Mouse (Mus musculus) E14TG2a.4 (cell line): ENCODE data around the gene Hoxa4.

Experiments
- CTCF ChIP-seq: conservative IDR thresholded peaks from 2 replicates; pipeline ENCODE4 v1.5.1; 2014; ENCODE audit warnings: low read length
- POU5F1 ChIP-seq: IDR thresholded peaks from 2 replicates; pipeline ENCODE4 v1.6.1; 2014; ENCODE audit warnings: low read length, borderline replicate concordance

DNA sequence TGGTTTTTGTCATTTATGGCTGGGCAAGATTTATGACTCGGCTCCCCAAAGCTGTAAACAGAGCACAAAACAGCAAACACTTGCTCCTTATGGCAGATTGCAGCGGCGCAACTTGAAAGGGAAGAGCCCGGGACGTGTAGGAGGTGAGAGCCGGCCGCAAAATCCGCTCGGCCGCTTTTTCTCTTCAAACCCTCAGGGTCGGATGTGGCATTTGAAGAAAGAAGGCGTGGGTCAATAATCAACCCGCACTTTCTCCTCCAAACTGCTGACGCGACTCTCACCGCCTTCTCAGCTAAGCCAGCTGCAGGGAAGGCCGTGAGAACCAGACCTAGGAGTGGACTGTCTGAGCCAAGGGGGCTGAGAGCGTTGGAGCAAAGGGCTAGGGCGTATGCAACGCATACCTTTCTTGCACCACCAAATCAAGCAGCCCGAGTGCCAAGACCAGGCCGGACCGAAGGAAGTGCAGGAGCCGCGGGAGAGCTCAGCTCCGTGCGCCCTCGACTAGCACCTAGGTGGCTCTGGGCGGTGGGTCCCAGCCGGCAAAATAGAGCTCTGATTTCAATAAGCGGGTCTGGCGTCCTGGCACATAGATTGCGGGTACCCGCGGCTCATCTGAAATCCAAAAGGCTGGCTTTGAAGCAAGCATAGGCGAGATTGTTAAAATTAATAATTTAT, 14.4 kb downstream of the Hoxa4 start, which contains the start of gene 5730596B20Rik:
- TF ChIP-seq CTCF (no peak), POU5F1 (no peak)
